Mouse (Mus musculus) gastrocnemius, adult 2 months (tissue): ENCODE results near the gene Bcl2. TPM values are rescaled to one million over a fixed set of nuclear protein-coding genes. Genes with fewer than 3 reads are reported as not detected.

ENCODE experiments used
- DNase-seq: peaks from one replicate; pipeline ENCODE4 v3.0.0; 2022
- H3K27ac ChIP-seq: fragments of 200-600 bp; 2 replicates; pipeline ENCODE4 v1.8.1; 2022; ENCODE audit warnings: mild to moderate bottlenecking
- H3K4me3 ChIP-seq: fragments of 200-600 bp; 2 replicates; pipeline ENCODE4 v1.8.1; 2022; ENCODE audit warnings: mild to moderate bottlenecking, moderate library complexity
- CTCF ChIP-seq: fragments of 200-600 bp; IDR thresholded peaks from 2 replicates; pipeline ENCODE4 v1.8.1; 2022; ENCODE audit warnings: antibody characterized with exemption, mild to moderate bottlenecking, moderate library complexity
- intact Hi-C: fragments of 180-260 bp; cut with DNase I; formaldehyde crosslinking; loops from one replicate; pipeline ENCODE4 v1.15.1; 2025
- microRNA-seq: library from miRNA; unstranded; fragments of <30 nt; microRNA quantifications from one replicate; pipeline ENCODE4 v1.2.0, GENCODE M21; 2021
- total RNA-seq, 2 experiments: library from RNA; stranded (reverse); gene quantifications; 2 replicates each; pipeline ENCODE4 v1.2.3; 2021

The Bcl2 gene
- total RNA-seq, 2 experiments from 2014 or later: 1.6 to 2.1 TPM

GRCm38 (mm10) chr1:106513481-106513880, 200.6 kb downstream of the Bcl2 start:
- TF ChIP-seq CTCF: no peak
- no peak overlapping the region for H3K27ac ChIP-seq
- intact Hi-C loops: loop anchor here (5.0 kb wide), 2 partner anchors 224 to 304 kb away; no protein-coding TSS in a partner anchor
- no peak for DNase-seq
- H3K4me3 ChIP-seq: no peak overlapping the region

DNA sequence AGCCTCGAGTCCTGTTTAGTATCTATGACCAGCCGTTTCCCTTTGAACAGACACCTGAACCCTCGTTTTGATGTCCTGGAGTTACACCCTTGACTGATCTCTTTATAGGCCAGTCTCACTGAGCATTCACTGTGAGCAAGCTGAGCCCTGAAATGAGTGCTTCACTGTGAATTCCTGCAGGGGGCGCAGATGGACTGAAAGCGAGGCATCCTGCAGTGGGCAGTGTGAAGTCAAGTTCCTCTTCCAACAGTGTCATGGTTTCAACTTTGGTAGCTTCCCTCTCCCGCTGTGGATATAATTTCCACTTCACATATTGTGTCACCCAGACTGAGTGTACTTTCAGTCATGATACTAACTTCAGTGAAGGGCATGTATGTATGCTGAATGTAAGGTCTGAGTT, 202.5 kb downstream of the Bcl2 start:
- Histone ChIP-seq H3K4me3 (no peak overlapping the region), H3K27ac (no peak overlapping the region)
- DNase-seq: peak; percentile 83
- peak; percentile 93 for TF ChIP-seq CTCF
- intact Hi-C loops: loop anchor here (1.0 to 5.0 kb wide), 3 partner anchors 206 to 306 kb away; no protein-coding TSS in a partner anchor

DNA sequence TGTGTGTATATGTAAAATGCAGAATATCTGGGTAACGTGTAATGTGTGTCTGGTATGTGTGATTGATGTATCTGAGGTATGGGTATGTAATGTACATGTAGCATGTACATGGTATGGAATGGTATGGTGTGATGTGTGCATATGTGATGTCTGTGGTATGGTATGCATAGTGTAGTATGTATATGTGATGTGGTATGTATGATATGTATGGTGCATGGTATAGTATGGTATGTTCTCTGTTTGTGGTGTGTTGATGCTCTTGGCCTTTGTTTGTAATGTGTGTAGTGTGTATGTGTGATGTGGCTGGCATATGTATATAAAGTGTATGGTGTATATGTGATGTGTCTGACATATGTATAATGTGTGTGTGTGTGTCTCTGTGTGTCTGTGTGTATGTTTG, 206.5 kb downstream of the Bcl2 start:
- intact Hi-C loops: no loop called here
- no peak for TF ChIP-seq CTCF
- DNase-seq: no peak
- H3K4me3 ChIP-seq: no peak overlapping the region
- H3K27ac ChIP-seq: no peak overlapping the region

DNA sequence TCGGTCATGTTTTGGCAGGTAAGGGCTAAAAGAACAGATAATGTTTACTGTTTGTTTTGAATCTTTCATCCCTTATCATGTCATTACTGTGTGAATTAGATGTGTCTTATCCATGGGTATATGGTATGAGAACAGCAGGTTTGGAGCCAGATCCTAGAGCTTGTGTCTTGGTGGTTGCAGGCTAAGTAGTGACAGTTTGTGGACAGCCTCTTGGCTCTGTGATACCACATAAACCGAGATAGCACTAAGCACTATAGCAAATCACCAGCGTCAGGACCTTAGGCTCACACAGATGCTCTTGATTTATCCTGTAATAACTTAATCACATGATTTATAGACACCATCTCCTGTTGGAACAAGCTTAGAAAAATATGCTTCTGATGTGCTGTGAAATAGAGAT, 210.2 kb downstream of the Bcl2 start:
- Histone ChIP-seq H3K27ac (no peak overlapping the region), H3K4me3 (no peak overlapping the region)
- no peak for TF ChIP-seq CTCF
- DNase-seq: no peak
- intact Hi-C loops: no loop called here

GRCm38 (mm10) chr1:106503407-106503806, 210.7 kb downstream of the Bcl2 start:
- DNase-seq: no peak
- Histone ChIP-seq H3K27ac (no peak overlapping the region), H3K4me3 (no peak overlapping the region)
- intact Hi-C loops: no loop called here
- no peak for TF ChIP-seq CTCF

DNA sequence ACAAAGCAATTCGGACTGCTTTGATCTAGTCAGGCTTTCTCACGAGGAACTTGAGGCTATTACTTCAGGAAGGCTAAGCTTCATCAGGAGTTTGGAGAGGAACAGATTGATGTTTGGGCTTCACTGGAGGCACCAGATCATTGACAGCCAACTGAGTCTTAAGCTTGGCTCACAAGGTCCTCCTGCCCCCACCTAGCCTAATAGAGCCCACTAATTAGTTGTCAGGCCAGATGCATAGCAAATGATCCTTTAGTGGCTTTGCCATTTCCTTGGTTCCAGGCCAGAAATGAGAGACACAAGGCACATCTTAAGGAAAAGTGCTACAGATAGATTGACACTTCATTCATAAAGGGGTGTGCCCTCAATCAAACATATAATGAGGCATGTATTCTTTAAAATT, 216.1 kb downstream of the Bcl2 start:
- intact Hi-C loops: no loop called here
- DNase-seq: no peak
- no peak overlapping the region for H3K4me3 ChIP-seq
- no peak for TF ChIP-seq CTCF
- H3K27ac ChIP-seq: no peak overlapping the region

Small RNA genes within 50 kb of the gene (microRNA-seq; reads per million reads assigned to microRNA genes)
- not detected for gene Mir3473f

Other genes with a start within 250 kb of the Bcl2 start
- gene Kdsr, start 45.5 kb upstream of the Bcl2 start, total RNA-seq: 1 to 10 TPM; 3.9 to 4.4 TPM
- 10 to 100 TPM; 18.5 to 20.2 TPM for gene Vps4b, start 82.5 kb upstream of the Bcl2 start, total RNA-seq
- not detected for gene Serpinb5, start 146.9 kb upstream of the Bcl2 start, total RNA-seq
- gene Serpinb12, start 220.2 kb upstream of the Bcl2 start, total RNA-seq: not detected